Mouse (Mus musculus): ENCODE measurements around the gene Ceacam9.
"Not testable (repeated sequence)": the region's sequence is repeated elsewhere in the genome, so short reads cannot be mapped to it uniquely, and the experiment has no call there.

Gene Ceacam9

GRCm38 (mm10) chr7:16721629-16722028 is at the start of gene Ceacam9:
Gene Ceacam9, plus strand, starts transcription at chr7:16721929.
- no peak for DNase-seq

GRCm38 (mm10) chr7:16673823-16674222 is 47.9 kb upstream of the Ceacam9 start:
- no peak for DNase-seq

GRCm38 (mm10) chr7:16674699-16675098 is 47.0 kb upstream of the Ceacam9 start:
- DNase-seq = not testable (repeated sequence)

GRCm38 (mm10) chr7:16675605-16676004 is 46.1 kb upstream of the Ceacam9 start, which contains the start of gene Ceacam15:
Gene Ceacam15, minus strand, starts transcription at chr7:16675705.
- DNase-seq = no peak

- not testable (repeated sequence) for DNase-seq
These were observed 41.5 kb upstream of the Ceacam9 start for GRCm38 (mm10) chr7:16680194-16680593.

GRCm38 (mm10) chr7:16689196-16689595 is 32.5 kb upstream of the Ceacam9 start:
- no peak for DNase-seq

GRCm38 (mm10) chr7:16695025-16695424 is 26.7 kb upstream of the Ceacam9 start:
- DNase-seq = peak in 1 of 2 experiments; percentile 47

- DNase-seq = no peak
These were observed 22.7 kb upstream of the Ceacam9 start for GRCm38 (mm10) chr7:16699042-16699441.

- DNase-seq = no peak
These were observed 21.1 kb upstream of the Ceacam9 start for GRCm38 (mm10) chr7:16700583-16700982.

- DNase-seq = no peak
These were observed 15.3 kb upstream of the Ceacam9 start for GRCm38 (mm10) chr7:16706385-16706784.

- DNase-seq = no peak
These were observed 13.5 kb upstream of the Ceacam9 start for GRCm38 (mm10) chr7:16708244-16708643.

- no peak for DNase-seq
These were observed 11.1 kb upstream of the Ceacam9 start for GRCm38 (mm10) chr7:16710604-16711003.

- DNase-seq = no peak
These were observed 8.9 kb upstream of the Ceacam9 start for GRCm38 (mm10) chr7:16712633-16713415.

GRCm38 (mm10) chr7:16716456-16717152 is 5.1 kb upstream of the Ceacam9 start:
- DNase-seq = not testable (repeated sequence)

- DNase-seq = not testable (repeated sequence)
These were observed 761 bp downstream of the Ceacam9 start for GRCm38 (mm10) chr7:16722490-16722889.

- peak; percentile 65 to 83 for DNase-seq
These were observed 7.0 kb downstream of the Ceacam9 start for GRCm38 (mm10) chr7:16728596-16729348.

- DNase-seq = not testable (repeated sequence)
These were observed 7.8 kb downstream of the Ceacam9 start for GRCm38 (mm10) chr7:16729563-16729962.

GRCm38 (mm10) chr7:16730791-16731190 is 9.1 kb downstream of the Ceacam9 start:
- DNase-seq = no peak

GRCm38 (mm10) chr7:16731893-16732422 is 10.2 kb downstream of the Ceacam9 start:
- DNase-seq = no peak

GRCm38 (mm10) chr7:16737606-16738072 is 15.9 kb downstream of the Ceacam9 start:
- DNase-seq = peak; percentile 21 to 29

- peak; percentile 97 to 98 for DNase-seq
These were observed 16.5 kb downstream of the Ceacam9 start, which contains the start of gene Ap2s1 for GRCm38 (mm10) chr7:16738073-16738696. Gene Ap2s1, plus strand, starts transcription at chr7:16738410.

- no peak for DNase-seq
These were observed 17.4 kb downstream of the Ceacam9 start for GRCm38 (mm10) chr7:16739056-16739604.
